Mouse (Mus musculus): Measurements from ENCODE around the gene Gm20388.

- TF ChIP-seq TAL1 (IDR thresholded peaks at IDR 0.05; ENCODE audit: low read length) (no peak), GATA1 (IDR thresholded peaks at IDR 0.05; ENCODE audit: low read length) (no peak)
Observed at GRCm38 (mm10) chr8:121334495-121335424, 1424.1 kb downstream of the Gm20388 start.

All from erythroblast, embryonic 14.5 days (primary cell).